Mouse (Mus musculus): ENCODE measurements around the gene Rnf115. TPM values are rescaled to one million over a fixed set of nuclear protein-coding genes. Genes with fewer than 3 reads are reported as not detected.

The Rnf115 gene
- total and polyA plus RNA-seq, 3 experiments = 11.4 to 25.4 (median 22.6) TPM

DNA sequence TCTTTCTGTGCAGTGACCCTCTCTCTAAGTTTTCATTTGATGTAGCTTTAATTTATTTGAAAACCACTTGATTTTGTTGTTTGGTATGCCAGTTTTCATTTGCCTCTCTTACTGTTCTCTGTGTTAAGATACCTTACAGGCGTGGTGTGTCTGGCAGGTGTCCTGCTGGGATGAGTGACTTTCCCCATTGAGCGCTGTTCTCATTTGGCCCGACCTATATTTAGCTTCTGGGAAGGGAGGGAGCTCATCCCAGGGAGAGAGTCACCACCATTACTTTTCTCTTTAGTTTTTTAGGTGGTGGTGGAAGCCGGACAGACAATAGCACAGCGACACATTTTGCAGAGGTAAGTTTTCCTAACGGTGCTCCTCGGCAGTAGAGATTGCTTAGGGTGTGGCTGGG lies 30.2 kb downstream of the Rnf115 start:
- peaks cover 6% of the 10 kb centered on the region for H3K36me3 ChIP-seq (ENCODE audit: control insufficient read depth, insufficient read depth, low read length)
- H3K4me3 ChIP-seq = peak overlapping the region; percentile 30
- 59% methylated on average over 7 of the region's 7 CpGs for WGBS
- DNase-seq = peak; percentile 45 to 64
- no peak overlapping the region for H3K9ac ChIP-seq (ENCODE audit: low read depth, low read length)
- H3K4me1 ChIP-seq (ENCODE audit: control insufficient read depth, insufficient read depth, low read length) = peaks cover 4% of the 10 kb centered on the region
- intact Hi-C loops (cut with DNase I) = no loop called here
- TF ChIP-seq CTCF (IDR thresholded peaks at IDR 0.05) (no peak), EP300 (IDR thresholded peaks at IDR 0.05; ENCODE audit: insufficient read depth, low read depth, low read length) (no peak), POLR2A (IDR thresholded peaks at IDR 0.05; ENCODE audit: insufficient read depth, low read depth, low read length) (no peak)
- H3K27ac ChIP-seq = peak overlapping the region; percentile 72
- H3K79me2 ChIP-seq (replicated peaks; ENCODE audit: control insufficient read depth, insufficient read depth, low read length) = peaks cover 1% of the 10 kb centered on the region; the same call in 1 of the 2 replicates
- no peaks in the 10 kb centered on the region for H3K27me3 ChIP-seq (ENCODE audit: control insufficient read depth, insufficient read depth, low read length)

DNA sequence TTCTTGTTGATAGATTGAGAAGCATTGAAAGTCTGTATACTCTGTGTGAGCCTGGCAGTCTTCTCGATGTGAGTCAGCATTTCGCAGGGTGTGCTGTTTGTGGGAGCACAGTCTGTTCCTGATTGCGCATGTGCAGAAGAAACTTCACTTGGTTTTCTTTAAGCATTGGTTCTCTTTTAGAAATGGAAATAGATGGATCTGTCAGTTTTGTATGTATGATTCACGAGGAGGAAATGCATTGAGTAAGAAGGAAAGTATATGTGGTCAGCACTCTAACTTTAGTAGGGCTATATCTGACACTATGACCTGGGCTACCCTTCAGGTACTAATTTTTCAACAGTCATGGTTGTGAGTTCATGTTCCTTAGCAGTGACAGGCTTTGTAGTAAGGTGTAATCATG lies 32.2 kb downstream of the Rnf115 start:
- Histone ChIP-seq H3K36me3 (ENCODE audit: control insufficient read depth, insufficient read depth, low read length) (peaks cover 7% of the 10 kb centered on the region), H3K27ac (peak overlapping the region; percentile 42), H3K79me2 (replicated peaks; ENCODE audit: control insufficient read depth, insufficient read depth, low read length) (peaks cover 1% of the 10 kb centered on the region; the same call in 1 of the 2 replicates), H3K9ac (ENCODE audit: low read depth, low read length) (no peak overlapping the region), H3K4me1 (ENCODE audit: control insufficient read depth, insufficient read depth, low read length) (peaks cover 4% of the 10 kb centered on the region), H3K4me3 (no peak overlapping the region), H3K27me3 (ENCODE audit: control insufficient read depth, insufficient read depth, low read length) (no peaks in the 10 kb centered on the region)
- TF ChIP-seq EP300 (IDR thresholded peaks at IDR 0.05; ENCODE audit: insufficient read depth, low read depth, low read length) = no peak
- no peak for DNase-seq
- intact Hi-C loops (cut with DNase I) = loop anchor here (5.0 kb wide), 1 partner anchor 32 kb away; the partner anchor contains the start of genes Polr3c and Rnf115
- WGBS = 75% methylated on average over 4 of the region's 4 CpGs

DNA sequence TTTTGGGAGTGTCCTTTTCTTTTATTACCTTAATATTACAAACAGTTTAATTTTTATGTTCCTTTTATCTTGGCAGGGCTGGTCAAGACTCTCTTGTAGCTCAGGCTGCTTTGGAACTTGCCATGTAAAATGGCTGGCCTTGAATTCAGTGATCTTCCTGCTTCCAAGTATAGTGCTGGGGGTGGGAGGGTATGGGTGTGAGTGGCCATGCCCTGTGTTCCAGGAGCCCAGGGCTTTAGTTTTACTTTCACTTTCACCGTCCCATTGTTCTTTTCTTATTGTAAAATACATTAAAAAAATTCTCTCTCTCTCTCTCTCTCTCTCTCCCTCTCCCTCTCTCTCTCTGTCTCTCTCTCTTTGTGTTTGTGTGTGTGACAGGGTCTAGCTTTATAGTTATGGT lies 37.1 kb downstream of the Rnf115 start:
- peak overlapping the region; percentile 6; the same call in 1 of the 2 replicates for H3K27ac ChIP-seq
- intact Hi-C loops (cut with DNase I) = loop anchor here (5.0 kb wide), 1 partner anchor 37 kb away; the partner anchor contains the start of genes Polr3c and Rnf115
- peaks cover 12% of the 10 kb centered on the region for H3K36me3 ChIP-seq (ENCODE audit: control insufficient read depth, insufficient read depth, low read length)
- TF ChIP-seq POLR2A (IDR thresholded peaks at IDR 0.05; ENCODE audit: insufficient read depth, low read depth, low read length) (no peak), CTCF (IDR thresholded peaks at IDR 0.05) (no peak)
- 40% methylated on average over 1 of the region's 1 CpGs for WGBS
- DNase-seq = no peak
- no peak overlapping the region for H3K4me3 ChIP-seq
- H3K27me3 ChIP-seq (ENCODE audit: control insufficient read depth, insufficient read depth, low read length) = no peaks in the 10 kb centered on the region
- 0 out of 2 replicates have a peak, but pooled peaks cover 1% of the 10 kb centered on the region for H3K79me2 ChIP-seq (replicated peaks; ENCODE audit: control insufficient read depth, insufficient read depth, low read length)
- H3K9ac ChIP-seq (ENCODE audit: low read depth, low read length) = no peak overlapping the region
- peaks cover 4% of the 10 kb centered on the region for H3K4me1 ChIP-seq (ENCODE audit: control insufficient read depth, insufficient read depth, low read length)

DNA sequence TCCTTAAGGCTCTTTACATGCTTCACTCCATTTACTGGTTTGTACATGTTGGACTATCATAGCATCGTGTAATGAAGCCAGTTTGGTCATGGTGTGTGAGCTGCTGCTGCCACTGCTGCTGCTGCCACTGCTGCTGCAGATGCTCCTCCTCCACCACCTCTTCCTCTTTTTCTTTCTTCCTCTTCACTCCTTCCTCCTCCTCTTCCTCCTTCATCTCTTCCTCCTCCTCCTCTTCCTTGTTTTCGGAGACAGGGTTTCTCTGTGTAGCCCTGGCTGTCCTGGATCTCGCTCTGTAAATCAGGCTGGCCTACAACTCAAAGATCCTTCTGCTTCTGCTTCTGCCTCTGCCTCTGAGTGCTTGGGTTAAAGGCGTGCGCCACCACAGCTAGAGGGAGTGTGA lies 42.5 kb downstream of the Rnf115 start:
- H3K4me1 ChIP-seq (ENCODE audit: control insufficient read depth, insufficient read depth, low read length) = peaks cover 4% of the 10 kb centered on the region
- intact Hi-C loops (cut with DNase I) = no loop called here
- TF ChIP-seq EP300 (IDR thresholded peaks at IDR 0.05; ENCODE audit: insufficient read depth, low read depth, low read length) (no peak), POLR2A (IDR thresholded peaks at IDR 0.05; ENCODE audit: insufficient read depth, low read depth, low read length) (no peak)
- H3K27me3 ChIP-seq (ENCODE audit: control insufficient read depth, insufficient read depth, low read length) = no peaks in the 10 kb centered on the region
- H3K36me3 ChIP-seq (ENCODE audit: control insufficient read depth, insufficient read depth, low read length) = peaks cover 8% of the 10 kb centered on the region; the same call in 1 of the 2 replicates
- no peak overlapping the region for H3K9ac ChIP-seq (ENCODE audit: low read depth, low read length)
- peaks cover 7% of the 10 kb centered on the region; the same call in 1 of the 2 replicates for H3K79me2 ChIP-seq (replicated peaks; ENCODE audit: control insufficient read depth, insufficient read depth, low read length)
- no peak overlapping the region for H3K27ac ChIP-seq
- 78% methylated on average over 5 of the region's 5 CpGs for WGBS
- H3K4me3 ChIP-seq = no peak overlapping the region
- DNase-seq = no peak

DNA sequence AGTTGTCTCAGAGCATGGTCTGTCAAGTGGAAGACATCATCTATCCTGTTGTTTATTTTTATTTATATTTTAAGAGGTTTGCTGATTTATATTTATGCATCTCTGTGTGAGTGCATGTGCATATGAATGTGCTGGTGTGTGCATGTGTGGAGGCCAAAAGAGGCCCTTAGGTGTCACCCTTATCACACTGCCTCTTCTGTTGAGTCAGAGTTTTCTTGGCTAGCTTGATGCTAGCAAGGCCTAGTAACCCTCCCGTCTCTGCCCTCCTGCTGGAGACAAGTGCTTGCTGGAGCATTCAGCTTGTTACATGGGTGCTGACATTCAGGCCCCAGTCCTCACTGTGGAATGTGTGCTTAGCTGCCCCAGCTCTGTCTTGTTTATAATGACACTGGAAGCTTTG lies 45.5 kb downstream of the Rnf115 start:
- peaks cover 4% of the 10 kb centered on the region for H3K36me3 ChIP-seq (ENCODE audit: control insufficient read depth, insufficient read depth, low read length)
- H3K79me2 ChIP-seq (replicated peaks; ENCODE audit: control insufficient read depth, insufficient read depth, low read length) = peaks cover 7% of the 10 kb centered on the region
- no peak overlapping the region for H3K9ac ChIP-seq (ENCODE audit: low read depth, low read length)
- no peaks in the 10 kb centered on the region for H3K27me3 ChIP-seq (ENCODE audit: control insufficient read depth, insufficient read depth, low read length)
- peak in 1 of 2 experiments; percentile 9 for DNase-seq
- no peak overlapping the region for H3K4me3 ChIP-seq
- peak; percentile 38 for TF ChIP-seq CTCF (IDR thresholded peaks at IDR 0.05)
- no peak for TF ChIP-seq POLR2A (IDR thresholded peaks at IDR 0.05; ENCODE audit: insufficient read depth, low read depth, low read length)
- 0 out of 2 replicates have a peak, but pooled peaks have one; percentile 32 for TF ChIP-seq EP300 (IDR thresholded peaks at IDR 0.05; ENCODE audit: insufficient read depth, low read depth, low read length)
- H3K27ac ChIP-seq = no peak overlapping the region
- WGBS = 11% methylated on average over 1 of the region's 1 CpGs
- peaks cover 4% of the 10 kb centered on the region for H3K4me1 ChIP-seq (ENCODE audit: control insufficient read depth, insufficient read depth, low read length)
- intact Hi-C loops (cut with DNase I) = no loop called here

DNA sequence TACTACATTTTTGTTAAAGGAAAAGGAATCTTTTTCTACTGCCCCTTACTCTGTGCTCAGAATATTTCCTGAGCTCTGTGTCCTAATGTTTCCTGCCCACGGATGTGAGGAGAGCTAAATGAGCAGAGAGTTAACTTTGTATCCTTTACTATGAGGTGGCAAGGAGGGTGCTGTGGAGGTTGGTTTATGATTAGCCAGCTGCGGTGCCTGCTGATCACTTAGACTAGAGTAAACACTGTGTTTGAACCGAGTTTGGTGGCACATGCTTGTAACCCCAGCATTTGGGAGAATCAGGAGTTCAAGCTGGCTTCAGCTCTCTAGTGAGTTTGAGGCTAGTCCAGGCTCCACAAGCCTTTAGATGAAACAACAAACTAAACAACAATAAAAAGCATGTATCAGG lies 49.7 kb downstream of the Rnf115 start:
- H3K4me3 ChIP-seq = no peak overlapping the region
- WGBS = 67% methylated on average over 3 of the region's 3 CpGs
- peaks cover 4% of the 10 kb centered on the region for H3K4me1 ChIP-seq (ENCODE audit: control insufficient read depth, insufficient read depth, low read length)
- H3K36me3 ChIP-seq (ENCODE audit: control insufficient read depth, insufficient read depth, low read length) = peaks cover 3% of the 10 kb centered on the region
- no peak overlapping the region for H3K27ac ChIP-seq
- H3K79me2 ChIP-seq (replicated peaks; ENCODE audit: control insufficient read depth, insufficient read depth, low read length) = peaks cover 5% of the 10 kb centered on the region
- intact Hi-C loops (cut with DNase I) = no loop called here
- H3K27me3 ChIP-seq (ENCODE audit: control insufficient read depth, insufficient read depth, low read length) = no peaks in the 10 kb centered on the region
- no peak for DNase-seq
- H3K9ac ChIP-seq (ENCODE audit: low read depth, low read length) = no peak overlapping the region
- TF ChIP-seq CTCF (IDR thresholded peaks at IDR 0.05) (no peak), EP300 (IDR thresholded peaks at IDR 0.05; ENCODE audit: insufficient read depth, low read depth, low read length) (no peak), POLR2A (IDR thresholded peaks at IDR 0.05; ENCODE audit: insufficient read depth, low read depth, low read length) (no peak)

Measured in heart, adult 2 months (tissue).